Mouse (Mus musculus): ENCODE data around the gene Olfr1020.

Gene Olfr1020

GRCm38 (mm10) chr2:85846730-85847129 lies at the start of gene Olfr1020:
Olfr1020 (plus strand) TSS chr2:85847030.
- no peak for DNase-seq (ENCODE audit: extremely low spot score)

- no peak for DNase-seq (ENCODE audit: extremely low spot score)
Observed at GRCm38 (mm10) chr2:85802444-85802843, 44.4 kb upstream of the Olfr1020 start, which contains the start of gene Olfr1016. Olfr1016 (minus strand) TSS chr2:85802544.

- no peak for DNase-seq (ENCODE audit: extremely low spot score)
Observed at GRCm38 (mm10) chr2:85804501-85804900, 42.3 kb upstream of the Olfr1020 start.

GRCm38 (mm10) chr2:85818179-85818578 lies 28.7 kb upstream of the Olfr1020 start, which contains the start of gene Olfr1018:
Olfr1018 (plus strand) TSS chr2:85818479.
- DNase-seq (ENCODE audit: extremely low spot score) = no peak

GRCm38 (mm10) chr2:85845383-85845782 lies 1.4 kb upstream of the Olfr1020 start, which contains the start of gene Olfr1019:
Olfr1019 (minus strand) TSS chr2:85845483.
- no peak for DNase-seq (ENCODE audit: extremely low spot score)

- DNase-seq (ENCODE audit: extremely low spot score) = no peak
Observed at GRCm38 (mm10) chr2:85868294-85868693, 21.5 kb downstream of the Olfr1020 start, which contains the start of gene Olfr1022. Olfr1022 (plus strand) TSS chr2:85868594.

- no peak for DNase-seq (ENCODE audit: extremely low spot score)
Observed at GRCm38 (mm10) chr2:85885340-85885739, 38.5 kb downstream of the Olfr1020 start, which contains the start of gene Olfr1023. Olfr1023 (plus strand) TSS chr2:85885640.
